11 mouse cellular contexts compared by ENCODE assay signal in genomic region chr5:114795231-114795630, GRCm38 (mm10). TPM values are rescaled to one million over a fixed set of nuclear protein-coding genes. Genes with fewer than 3 reads are reported as not detected.
A peak's percentile ranks its signal among the peaks of the same experiment; 100 is the strongest.
DNase-seq lines count a peak whose midpoint lies in the region; ATAC-seq and TF ChIP-seq lines count a peak whose summit lies in the region.
"Had no signal": no experiment of that assay in that cellular context is flagged by ENCODE, and none has a peak within 500 bp of the region (broad histone marks: within the 10 kb centered on the region; RNA-seq: fewer than 3 reads in every experiment).

No protein-coding gene starts in this region.

- peaks cover 63% of the 10 kb centered on the region for H3K36me3 ChIP-seq in neural tube, embryonic 12.5 days
- H3K36me3 ChIP-seq in thymus, adult 2 months (ENCODE audit: control insufficient read depth, insufficient read depth, low read length) = peaks cover 73% of the 10 kb centered on the region

- TF ChIP-seq POLR2A in thymus, adult 2 months (IDR thresholded peaks at IDR 0.05; ENCODE audit: control insufficient read depth, extremely low read depth, insufficient read depth, low read length, poor library complexity) = no peak

- no peaks in the 10 kb centered on the region for H3K9me3 ChIP-seq in neural tube, embryonic 12.5 days

- no peak overlapping the region for H3K4me3 ChIP-seq in neural tube, embryonic 12.5 days
- H3K4me3 ChIP-seq in thymus, adult 2 months (ENCODE audit: control insufficient read depth, insufficient read depth, low read length) = no peak overlapping the region

- peak overlapping the region; percentile 8; the same call in 1 of the 2 replicates for H3K9ac ChIP-seq in neural tube, embryonic 12.5 days
- H3K9ac ChIP-seq: liver, embryonic 14.5 days had no signal

- no peak overlapping the region for H3K4me2 ChIP-seq in neural tube, embryonic 12.5 days (replicated peaks)

- no peak for ATAC-seq in cerebellum, adult (ENCODE audit: insufficient number of reproducible peaks, low FRiP score, low TSS enrichment)
- ATAC-seq in neural tube, embryonic 12.5 days (ENCODE audit: low FRiP score, low read depth) = no peak
- ATAC-seq in CD4-positive, CD25-positive, alpha-beta regulatory T cell, adult 4 months = no peak

- 29% methylated on average over 9 of the region's 9 CpGs for WGBS in neural tube, embryonic 12.5 days
- 92% methylated on average over 9 of the region's 9 CpGs for WGBS in thymus, adult 2 months

- no peak for TF ChIP-seq CTCF in thymus, adult 2 months (IDR thresholded peaks at IDR 0.05; ENCODE audit: borderline replicate concordance, control insufficient read depth, extremely low read depth, insufficient read depth, low read length, poor library complexity)

- H3K27ac ChIP-seq in neural tube, embryonic 12.5 days = no peak overlapping the region
- H3K27ac ChIP-seq in thymus, adult 2 months (ENCODE audit: control insufficient read depth, insufficient read depth, low read length) = no peak overlapping the region
- H3K27ac ChIP-seq: liver, embryonic 14.5 days had no signal

- no peaks in the 10 kb centered on the region for H3K27me3 ChIP-seq in neural tube, embryonic 12.5 days (replicated peaks)
- no peaks in the 10 kb centered on the region for H3K27me3 ChIP-seq in thymus, adult 2 months (ENCODE audit: control insufficient read depth, insufficient read depth, low read length)

- peak; percentile 71 for DNase-seq in cerebellum, adult 11-12 months
- peak; percentile 38 to 57 for DNase-seq in lung, adult 18-20 months
- DNase-seq in lung, postnatal 25 days (ENCODE audit: low spot score) = no peak
- DNase-seq in embryo, embryonic 10.5 days (ENCODE audit: low spot score) = peak; percentile 59
- DNase-seq in thymus, adult 2 months = no peak

- peaks cover 23% of the 10 kb centered on the region for H3K4me1 ChIP-seq in neural tube, embryonic 12.5 days
- no peaks in the 10 kb centered on the region for H3K4me1 ChIP-seq in thymus, adult 2 months (replicated peaks; ENCODE audit: control insufficient read depth, insufficient read depth, low read length)

RNA-seq across cellular contexts. Expression of gene Git2, which starts 19.9 kb away (rescaled TPM):
- polyA plus RNA-seq in neural tube, embryonic 12.5 days (2016; fragmentation: Nextera tagmentation; extraction: Ambion mirVana) = 53.9 and 57.2 TPM in 2 replicates
- polyA plus RNA-seq in CD4-positive, CD25-positive, alpha-beta regulatory T cell, adult 4 months (2017; shearing (Covaris generic)) = 100 to 1,000 TPM; 147 to 207 TPM
- polyA plus RNA-seq in thymus, adult 2 months (2012; rRNA removed) = 221 and 232 TPM in 2 replicates

RNA-seq across cellular contexts. Expression of gene Ankrd13a, which starts 20.8 kb away (rescaled TPM):
- polyA plus RNA-seq in neural tube, embryonic 12.5 days (2016; fragmentation: Nextera tagmentation; extraction: Ambion mirVana) = 76.4 and 89.3 TPM in 2 replicates
- polyA plus RNA-seq in CD4-positive, CD25-positive, alpha-beta regulatory T cell, adult 4 months (2017; shearing (Covaris generic)) = 10 to 100 TPM; 13.9 to 23.3 TPM
- polyA plus RNA-seq in thymus, adult 2 months (2012; rRNA removed) = 118 and 142 TPM in 2 replicates

RNA-seq across cellular contexts. Expression of gene 1500011B03Rik, which starts 28.0 kb away (rescaled TPM):
- polyA plus RNA-seq in neural tube, embryonic 12.5 days (2016; fragmentation: Nextera tagmentation; extraction: Ambion mirVana) = 190 and 192 TPM in 2 replicates
- polyA plus RNA-seq in CD4-positive, CD25-positive, alpha-beta regulatory T cell, adult 4 months (2017; shearing (Covaris generic)) = 10 to 100 TPM; 51.9 to 57.3 TPM
- 46.4 and 53.8 TPM in 2 replicates for polyA plus RNA-seq in thymus, adult 2 months (2012; rRNA removed)

RNA-seq across cellular contexts. Expression of gene 4930519G04Rik, which starts 58.2 kb away (rescaled TPM):
- not detected in 2 replicates for polyA plus RNA-seq in neural tube, embryonic 12.5 days (2016; fragmentation: Nextera tagmentation; extraction: Ambion mirVana)
- not detected for polyA plus RNA-seq in CD4-positive, CD25-positive, alpha-beta regulatory T cell, adult 4 months (2017; shearing (Covaris generic))
- not detected in 2 replicates for polyA plus RNA-seq in thymus, adult 2 months (2012; rRNA removed)
- polyA plus RNA-seq: heart, embryonic 16.5 days; large intestine, adult 2 months; liver, embryonic 14.5 days had no signal

Comparison
In these comparisons a context has a peak if more than half of its experiments do, and no peak if none do; other contexts are left out.
1. DNase-seq: peak in cerebellum, adult 11-12 months (single experiment), lung, adult 18-20 months (2 of 2) and embryo, embryonic 10.5 days (single experiment); none in lung, postnatal 25 days (single experiment) and thymus, adult 2 months (single experiment).